Mouse (Mus musculus) neural tube, embryonic 15.5 days (tissue): ENCODE measurements at regions not wholly inside any gene's neighbourhood (a gene's known extent, or its start where the extent isn't known, plus 50 kb on each side); places are given as distances from the start of the nearest gene placed in this dataset.
A peak's percentile ranks its signal among the peaks of the same experiment; 100 is the strongest.

ENCODE experiments used
- ATAC-seq: fragments of 200-750 bp; cut with Nextera tagmentation; 2 replicates; pipeline ENCODE4 v1.8.0; 2017; ENCODE audit warnings: mild to moderate bottlenecking, moderate TSS enrichment, moderate library complexity; ENCODE audit not compliant: low FRiP score
- H3K27ac ChIP-seq: fragments of 300-500 bp; sonication (generic); replicated peaks from 2 replicates; pipeline ENCODE4 v1.5.1; 2015; ENCODE audit warnings: mild to moderate bottlenecking, inconsistent platforms
- H3K27me3 ChIP-seq: fragments of 300-500 bp; sonication (generic); replicated peaks from 2 replicates; pipeline ENCODE4 v1.6.1; 2015; ENCODE audit warnings: inconsistent platforms
- H3K36me3 ChIP-seq: fragments of 300-500 bp; sonication (generic); 2 replicates; pipeline ENCODE4 v1.6.1; 2015; ENCODE audit warnings: inconsistent platforms
- H3K4me1 ChIP-seq: fragments of 300-500 bp; sonication (generic); 2 replicates; pipeline ENCODE4 v1.6.1; 2015; ENCODE audit warnings: inconsistent platforms
- H3K4me2 ChIP-seq: fragments of 300-500 bp; sonication (generic); 2 replicates; pipeline ENCODE4 v1.6.1; 2015; ENCODE audit warnings: inconsistent platforms, mild to moderate bottlenecking, moderate library complexity
- H3K4me3 ChIP-seq: fragments of 300-500 bp; sonication (generic); replicated peaks from 2 replicates; pipeline ENCODE4 v1.5.1; 2015; ENCODE audit warnings: mild to moderate bottlenecking, inconsistent platforms
- H3K9ac ChIP-seq: fragments of 300-500 bp; sonication (generic); replicated peaks from 2 replicates; pipeline ENCODE4 v1.6.1; 2015; ENCODE audit warnings: mild to moderate bottlenecking, inconsistent platforms
- H3K9me3 ChIP-seq: fragments of 300-500 bp; sonication (generic); replicated peaks from 2 replicates; pipeline ENCODE4 v1.6.1; 2016; ENCODE audit warnings: inconsistent platforms
- WGBS: fragments of 180-500 bp; shearing (Covaris S2); methylation state at CpG from one replicate; pipeline ENCODE4 v1.1.7; 2015; ENCODE audit warnings: mixed read lengths; 5-methylcytosine and 5-hydroxymethylcytosine counted together

GRCm38 (mm10) chr8:127759906-127760305, 598.5 kb upstream of the Nrp1 start:
- no peaks in the 10 kb centered on the region for H3K4me1 ChIP-seq
- H3K27ac ChIP-seq = no peak overlapping the region
- H3K9me3 ChIP-seq = no peaks in the 10 kb centered on the region
- no peaks in the 10 kb centered on the region for H3K36me3 ChIP-seq
- ATAC-seq = no peak
- no peaks in the 10 kb centered on the region for H3K27me3 ChIP-seq
- H3K4me3 ChIP-seq = no peak overlapping the region
- no peak overlapping the region for H3K9ac ChIP-seq
- 85% methylated on average over 5 of the region's 5 CpGs for WGBS
- H3K4me2 ChIP-seq = no peak overlapping the region

- Histone ChIP-seq H3K4me1 (no peaks in the 10 kb centered on the region), H3K9ac (no peak overlapping the region), H3K4me3 (no peak overlapping the region), H3K27ac (no peak overlapping the region), H3K36me3 (no peaks in the 10 kb centered on the region), H3K4me2 (no peak overlapping the region), H3K9me3 (no peaks in the 10 kb centered on the region), H3K27me3 (no peaks in the 10 kb centered on the region)
- WGBS = 92% methylated on average over 5 of the region's 5 CpGs
- no peak for ATAC-seq
Measured at GRCm38 (mm10) chr8:127765199-127765598, 593.2 kb upstream of the Nrp1 start.

GRCm38 (mm10) chr8:127768311-127768710, 590.1 kb upstream of the Nrp1 start:
- Histone ChIP-seq H3K9me3 (no peaks in the 10 kb centered on the region), H3K4me3 (no peak overlapping the region), H3K9ac (no peak overlapping the region)

GRCm38 (mm10) chr8:127769651-127770050, 588.8 kb upstream of the Nrp1 start:
- H3K9me3 ChIP-seq = no peaks in the 10 kb centered on the region
- no peak overlapping the region for H3K4me3 ChIP-seq
- 95% methylated on average over 1 of the region's 1 CpGs for WGBS
- peaks cover 3% of the 10 kb centered on the region for H3K4me1 ChIP-seq
- H3K27ac ChIP-seq = no peak overlapping the region
- no peak for ATAC-seq
- no peaks in the 10 kb centered on the region for H3K27me3 ChIP-seq
- no peak overlapping the region for H3K4me2 ChIP-seq
- H3K9ac ChIP-seq = no peak overlapping the region
- H3K36me3 ChIP-seq = no peaks in the 10 kb centered on the region

More at GRCm38 (mm10) chr8:127768311-127768710, 590.1 kb upstream of the Nrp1 start:
- 29% methylated on average over 3 of the region's 3 CpGs for WGBS
- Histone ChIP-seq H3K4me1 (no peaks in the 10 kb centered on the region), H3K4me2 (no peak overlapping the region), H3K36me3 (no peaks in the 10 kb centered on the region), H3K27me3 (no peaks in the 10 kb centered on the region), H3K27ac (no peak overlapping the region)
- no peak for ATAC-seq

- Histone ChIP-seq H3K9me3 (no peaks in the 10 kb centered on the region), H3K27ac (no peak overlapping the region), H3K36me3 (no peaks in the 10 kb centered on the region), H3K4me2 (no peak overlapping the region), H3K9ac (no peak overlapping the region), H3K4me1 (peaks cover 11% of the 10 kb centered on the region), H3K27me3 (no peaks in the 10 kb centered on the region), H3K4me3 (no peak overlapping the region)
- 79% methylated on average over 1 of the region's 1 CpGs for whole genome bisulfite sequencing
- ATAC-seq = no peak
Measured at GRCm38 (mm10) chr8:127771781-127772180, 586.6 kb upstream of the Nrp1 start.

- 93% methylated on average over 3 of the region's 3 CpGs for WGBS
- H3K4me2 ChIP-seq = no peak overlapping the region
Measured at GRCm38 (mm10) chr8:127772415-127772814, 586.0 kb upstream of the Nrp1 start.

GRCm38 (mm10) chr8:127772917-127773316, 585.5 kb upstream of the Nrp1 start:
- 91% methylated on average over 2 of the region's 2 CpGs for WGBS
- H3K36me3 ChIP-seq = no peaks in the 10 kb centered on the region
- no peak overlapping the region for H3K4me2 ChIP-seq
- peaks cover 11% of the 10 kb centered on the region for H3K4me1 ChIP-seq
- H3K9me3 ChIP-seq = no peaks in the 10 kb centered on the region
- H3K9ac ChIP-seq = no peak overlapping the region
- ATAC-seq = no peak
- no peak overlapping the region for H3K27ac ChIP-seq
- no peak overlapping the region for H3K4me3 ChIP-seq
- no peaks in the 10 kb centered on the region for H3K27me3 ChIP-seq

More at GRCm38 (mm10) chr8:127772415-127772814, 586.0 kb upstream of the Nrp1 start:
- Histone ChIP-seq H3K9ac (no peak overlapping the region), H3K36me3 (no peaks in the 10 kb centered on the region), H3K27ac (no peak overlapping the region), H3K4me1 (peaks cover 11% of the 10 kb centered on the region), H3K9me3 (no peaks in the 10 kb centered on the region), H3K4me3 (no peak overlapping the region), H3K27me3 (no peaks in the 10 kb centered on the region)
- no peak for ATAC-seq

GRCm38 (mm10) chr8:127774642-127775041, 583.8 kb upstream of the Nrp1 start:
- Histone ChIP-seq H3K9me3 (no peaks in the 10 kb centered on the region), H3K9ac (no peak overlapping the region), H3K27me3 (no peaks in the 10 kb centered on the region), H3K36me3 (no peaks in the 10 kb centered on the region), H3K27ac (no peak overlapping the region), H3K4me3 (no peak overlapping the region), H3K4me1 (peaks cover 25% of the 10 kb centered on the region), H3K4me2 (peak overlapping the region; percentile 23; the same call in 1 of the 2 replicates)
- no peak for ATAC-seq
- WGBS = 62% methylated on average over 9 of the region's 9 CpGs

GRCm38 (mm10) chr8:127775160-127775559, 583.2 kb upstream of the Nrp1 start:
- Histone ChIP-seq H3K9ac (no peak overlapping the region), H3K9me3 (no peaks in the 10 kb centered on the region), H3K4me2 (no peak overlapping the region), H3K27ac (no peak overlapping the region), H3K4me1 (peaks cover 28% of the 10 kb centered on the region), H3K4me3 (no peak overlapping the region), H3K36me3 (no peaks in the 10 kb centered on the region), H3K27me3 (no peaks in the 10 kb centered on the region)
- ATAC-seq = no peak
- 6% methylated on average over 1 of the region's 1 CpGs for WGBS

GRCm38 (mm10) chr8:127775747-127776146, 582.7 kb upstream of the Nrp1 start:
- H3K9ac ChIP-seq = no peak overlapping the region
- peaks cover 28% of the 10 kb centered on the region for H3K4me1 ChIP-seq
- no peak for ATAC-seq
- no peaks in the 10 kb centered on the region for H3K27me3 ChIP-seq
- 34% methylated on average over 7 of the region's 7 CpGs for WGBS
- no peak overlapping the region for H3K4me3 ChIP-seq
- H3K27ac ChIP-seq = no peak overlapping the region
- H3K4me2 ChIP-seq = no peak overlapping the region
- no peaks in the 10 kb centered on the region for H3K9me3 ChIP-seq
- no peaks in the 10 kb centered on the region for H3K36me3 ChIP-seq

GRCm38 (mm10) chr8:127778352-127779020, 579.9 kb upstream of the Nrp1 start:
- Histone ChIP-seq H3K4me3 (no peak overlapping the region), H3K27ac (no peak overlapping the region), H3K9me3 (no peaks in the 10 kb centered on the region), H3K4me2 (no peak overlapping the region), H3K27me3 (no peaks in the 10 kb centered on the region), H3K9ac (no peak overlapping the region), H3K4me1 (peaks cover 28% of the 10 kb centered on the region), H3K36me3 (no peaks in the 10 kb centered on the region)
- WGBS = 14% methylated on average over 4 of the region's 4 CpGs
- no peak for ATAC-seq

GRCm38 (mm10) chr8:127779021-127779689, 579.2 kb upstream of the Nrp1 start:
- Histone ChIP-seq H3K27me3 (no peaks in the 10 kb centered on the region), H3K27ac (0 out of 2 replicates have a peak overlapping the region, but pooled peaks have one; percentile 11)
- 23% methylated on average over 7 of the region's 7 CpGs for whole genome bisulfite sequencing

More at GRCm38 (mm10) chr8:127779021-127779689, 579.2 kb upstream of the Nrp1 start:
- no peak overlapping the region for H3K4me2 ChIP-seq
- no peak for ATAC-seq
- peaks cover 28% of the 10 kb centered on the region for H3K4me1 ChIP-seq
- H3K4me3 ChIP-seq = no peak overlapping the region
- no peak overlapping the region for H3K9ac ChIP-seq
- H3K9me3 ChIP-seq = no peaks in the 10 kb centered on the region
- H3K36me3 ChIP-seq = no peaks in the 10 kb centered on the region
